Mouse (Mus musculus): ENCODE data around the gene BC004004. TPM values are rescaled to one million over a fixed set of nuclear protein-coding genes. Genes with fewer than 3 reads are reported as not detected.
A peak's percentile ranks its signal among the peaks of the same experiment; 100 is the strongest.
"Not testable (repeated sequence)": the region's sequence is repeated elsewhere in the genome, so short reads cannot be mapped to it uniquely, and the experiment has no call there.

BC004004 gene
- total RNA-seq, 1 experiment from 2014 or later = 77.2 TPM

GRCm38 (mm10) chr17:29305871-29306270, 37.3 kb downstream of the BC004004 start:
- ATAC-seq (replicated peaks in 1 of 2; ENCODE audit: insufficient read depth in 1 of 2, low FRiP score in 2 of 2, low TSS enrichment in 1 of 2, low read depth in 1 of 2, poor library complexity in 2 of 2, severe bottlenecking in 2 of 2) = peak in 1 of 2 experiments; percentile 25; a peak in 1 of 4 replicates

DNA sequence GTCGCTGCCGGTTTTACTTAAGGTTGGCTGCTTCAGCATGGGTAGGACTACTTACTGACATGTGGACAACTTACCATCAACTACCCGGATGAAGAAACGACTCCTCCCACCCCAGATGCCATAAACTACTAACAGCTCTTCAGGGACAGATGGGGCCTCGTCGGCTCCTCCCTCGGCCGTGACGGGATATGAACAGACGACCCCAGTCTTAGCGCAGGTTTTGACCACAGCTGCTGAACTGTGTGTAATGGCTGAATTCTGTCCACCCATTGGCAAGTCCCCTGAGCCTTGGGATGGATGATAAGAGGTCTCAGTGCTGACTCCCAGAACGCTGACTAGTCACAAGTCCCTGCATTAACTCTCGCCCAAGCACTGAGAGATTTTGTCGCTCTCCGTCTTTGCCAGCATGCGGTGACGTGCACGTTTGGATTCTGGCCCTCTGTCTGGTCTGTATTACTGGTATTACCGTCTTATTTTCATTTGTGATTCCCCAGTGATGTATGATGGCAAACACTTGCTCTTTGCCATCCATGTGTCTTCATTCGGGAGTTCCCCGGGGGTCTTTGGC, 41.6 kb downstream of the BC004004 start:
- ATAC-seq (replicated peaks in 1 of 2; ENCODE audit: insufficient read depth in 1 of 2, low FRiP score in 2 of 2, low TSS enrichment in 1 of 2, low read depth in 1 of 2, poor library complexity in 2 of 2, severe bottlenecking in 2 of 2) = no peak

- ATAC-seq (replicated peaks in 1 of 2; ENCODE audit: insufficient read depth in 1 of 2, low FRiP score in 2 of 2, low TSS enrichment in 1 of 2, low read depth in 1 of 2, poor library complexity in 2 of 2, severe bottlenecking in 2 of 2) = no peak
These were observed 43.0 kb downstream of the BC004004 start for GRCm38 (mm10) chr17:29311602-29312001.

DNA sequence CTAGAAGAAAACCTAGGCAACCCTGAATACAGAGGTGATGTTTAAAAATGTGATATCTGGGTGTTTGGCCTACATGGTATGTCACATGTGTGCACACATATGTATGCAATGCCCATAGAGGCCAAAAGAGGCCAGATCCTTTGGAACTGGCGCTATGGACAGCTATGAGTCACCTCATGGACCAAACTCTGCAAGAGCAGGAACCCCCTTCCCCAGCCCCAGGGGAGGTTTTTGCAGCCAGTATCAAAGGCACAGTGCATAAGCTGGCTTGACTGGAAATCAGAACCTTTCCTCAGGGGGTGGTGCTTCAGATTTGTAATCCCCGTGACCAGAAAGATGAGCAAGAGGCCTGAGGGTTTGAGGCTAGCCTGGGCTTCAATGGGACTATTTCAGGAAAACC, 43.5 kb downstream of the BC004004 start:
- ATAC-seq (replicated peaks in 1 of 2; ENCODE audit: insufficient read depth in 1 of 2, low FRiP score in 2 of 2, low TSS enrichment in 1 of 2, low read depth in 1 of 2, poor library complexity in 2 of 2, severe bottlenecking in 2 of 2) = no peak

DNA sequence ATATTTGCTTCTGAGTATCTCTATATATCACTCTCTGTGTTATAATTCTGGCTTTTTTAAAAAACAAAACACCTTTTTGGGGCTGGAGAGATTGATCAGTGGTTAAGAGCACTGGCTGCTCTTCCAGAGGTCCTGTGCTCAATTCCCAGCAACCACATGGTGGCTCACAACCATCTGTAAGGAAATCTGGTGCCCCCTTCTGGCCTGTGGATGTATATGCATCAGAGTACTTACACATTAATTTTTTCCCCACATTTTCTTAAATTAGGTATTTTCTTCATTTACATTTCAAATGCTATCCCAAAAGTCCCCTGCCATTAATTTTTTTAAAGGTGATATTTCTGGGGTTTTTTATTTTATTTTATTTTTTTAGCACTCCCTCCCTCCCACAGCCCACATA, 44.7 kb downstream of the BC004004 start:
- ATAC-seq (replicated peaks in 1 of 2; ENCODE audit: insufficient read depth in 1 of 2, low FRiP score in 2 of 2, low TSS enrichment in 1 of 2, low read depth in 1 of 2, poor library complexity in 2 of 2, severe bottlenecking in 2 of 2) = no peak

DNA sequence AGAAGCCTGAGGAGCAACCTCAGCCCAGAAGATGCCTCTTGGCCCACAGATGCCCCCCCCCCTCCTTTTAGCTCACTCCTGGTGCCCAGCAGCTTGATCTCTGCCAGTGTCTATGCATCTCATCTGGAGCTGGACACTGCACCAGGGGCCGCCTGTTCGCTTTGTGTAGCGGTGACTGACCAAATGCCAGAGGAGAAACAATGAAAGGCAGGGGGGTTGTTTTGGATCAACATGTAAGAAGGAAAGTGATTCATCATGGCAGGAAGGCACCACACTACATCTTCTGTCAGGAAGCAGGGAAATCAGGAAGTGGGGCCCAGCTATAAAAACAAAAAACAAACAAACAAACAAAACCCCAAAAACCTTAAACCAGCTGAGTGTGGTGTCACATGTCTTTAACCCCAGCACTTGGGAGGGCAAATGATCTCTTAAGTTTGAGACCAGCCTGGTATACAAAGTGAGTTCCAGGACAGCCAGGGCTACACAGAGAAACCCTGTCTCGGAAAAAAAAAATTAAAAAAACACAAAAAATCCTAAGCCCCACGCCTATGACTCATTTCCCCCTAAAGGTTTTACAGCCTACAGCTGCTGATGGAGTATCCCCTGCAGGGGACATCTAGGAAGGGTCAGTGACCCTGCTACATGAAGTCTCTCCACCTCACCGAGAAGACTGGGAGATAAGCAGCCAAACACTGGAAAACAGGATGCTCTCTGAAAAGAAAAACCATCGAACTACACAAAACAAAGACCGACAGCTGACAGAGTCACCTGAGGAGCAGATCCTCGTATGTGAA, 47.3 kb downstream of the BC004004 start:
- no peak for ATAC-seq (replicated peaks in 1 of 2; ENCODE audit: insufficient read depth in 1 of 2, low FRiP score in 2 of 2, low TSS enrichment in 1 of 2, low read depth in 1 of 2, poor library complexity in 2 of 2, severe bottlenecking in 2 of 2)

- ATAC-seq (replicated peaks in 1 of 2; ENCODE audit: insufficient read depth in 1 of 2, low FRiP score in 2 of 2, low TSS enrichment in 1 of 2, low read depth in 1 of 2, poor library complexity in 2 of 2, severe bottlenecking in 2 of 2) = no peak
These were observed 48.3 kb downstream of the BC004004 start for GRCm38 (mm10) chr17:29316891-29317290.

- not testable (repeated sequence) for ATAC-seq (replicated peaks in 1 of 2; ENCODE audit: insufficient read depth in 1 of 2, low FRiP score in 2 of 2, low TSS enrichment in 1 of 2, low read depth in 1 of 2, poor library complexity in 2 of 2, severe bottlenecking in 2 of 2)
These were observed 48.8 kb downstream of the BC004004 start, which contains the start of gene Pi16 for GRCm38 (mm10) chr17:29317380-29317779. Gene Pi16 (plus strand): TSS chr17:29317680.

GRCm38 (mm10) chr17:29318731-29319250, 50.2 kb downstream of the BC004004 start:
- ATAC-seq (replicated peaks in 1 of 2; ENCODE audit: insufficient read depth in 1 of 2, low FRiP score in 2 of 2, low TSS enrichment in 1 of 2, low read depth in 1 of 2, poor library complexity in 2 of 2, severe bottlenecking in 2 of 2) = peak; percentile 65 to 84

- no peak for ATAC-seq (replicated peaks in 1 of 2; ENCODE audit: insufficient read depth in 1 of 2, low FRiP score in 2 of 2, low TSS enrichment in 1 of 2, low read depth in 1 of 2, poor library complexity in 2 of 2, severe bottlenecking in 2 of 2)
These were observed 50.9 kb downstream of the BC004004 start for GRCm38 (mm10) chr17:29319476-29319875.

- peak in 1 of 2 experiments; percentile 39; a peak in 1 of 4 replicates for ATAC-seq (replicated peaks in 1 of 2; ENCODE audit: insufficient read depth in 1 of 2, low FRiP score in 2 of 2, low TSS enrichment in 1 of 2, low read depth in 1 of 2, poor library complexity in 2 of 2, severe bottlenecking in 2 of 2)
These were observed 51.5 kb downstream of the BC004004 start for GRCm38 (mm10) chr17:29319881-29320639.

DNA sequence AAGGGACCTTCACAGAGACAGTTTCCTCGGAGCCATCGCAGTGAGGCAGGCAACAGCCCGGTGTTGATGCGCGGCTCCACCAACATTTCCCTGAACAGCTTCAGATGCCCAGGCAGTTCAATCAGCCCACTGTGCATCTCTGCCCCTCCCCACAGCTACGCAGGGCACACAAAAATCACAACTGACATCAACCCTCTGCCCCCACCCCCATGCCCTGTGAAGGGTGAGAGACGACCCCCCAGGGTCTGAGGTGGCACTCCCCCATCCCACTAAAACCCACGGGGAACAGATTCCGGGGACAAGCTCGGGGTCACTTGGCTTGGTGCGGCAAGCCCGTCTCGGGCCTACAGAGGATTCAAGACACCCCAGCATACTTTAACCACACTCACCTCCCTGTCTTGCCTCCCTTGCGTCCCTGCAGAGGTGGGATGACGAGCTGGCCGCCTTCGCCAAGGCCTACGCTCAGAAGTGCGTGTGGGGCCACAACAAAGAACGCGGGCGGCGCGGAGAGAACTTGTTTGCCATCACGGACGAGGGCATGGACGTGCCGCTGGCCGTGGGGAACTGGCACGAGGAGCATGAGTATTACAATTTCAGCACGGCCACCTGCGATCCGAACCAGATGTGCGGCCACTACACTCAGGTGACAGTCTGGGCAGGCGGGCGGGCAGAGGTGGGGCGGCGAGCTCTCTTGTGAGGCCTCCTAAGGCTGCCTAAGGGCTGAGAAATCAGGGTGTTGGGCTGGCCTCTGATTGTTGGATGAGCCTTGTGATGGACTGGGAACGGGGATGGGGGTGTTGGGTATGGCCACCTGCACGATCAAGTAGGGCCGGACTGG, 53.4 kb downstream of the BC004004 start:
- ATAC-seq (replicated peaks in 1 of 2; ENCODE audit: insufficient read depth in 1 of 2, low FRiP score in 2 of 2, low TSS enrichment in 1 of 2, low read depth in 1 of 2, poor library complexity in 2 of 2, severe bottlenecking in 2 of 2) = no peak

DNA sequence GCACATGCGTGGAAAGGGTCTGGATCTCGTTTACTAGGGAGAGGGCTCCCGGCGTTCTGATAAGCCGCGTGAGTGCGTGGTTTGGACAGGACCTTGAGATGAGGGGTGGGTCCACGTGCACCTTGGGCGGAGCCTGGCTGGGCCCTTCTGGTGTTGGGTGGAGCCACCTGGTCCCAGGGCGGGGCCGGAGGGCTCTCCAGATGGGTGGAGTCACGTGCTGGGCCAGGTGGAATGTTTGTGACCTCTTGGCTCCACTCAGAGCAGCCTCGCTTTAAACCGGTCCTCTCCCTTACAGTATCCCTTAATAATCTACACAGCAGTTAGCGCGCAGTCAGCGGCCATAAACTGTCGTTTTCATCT, 54.0 kb downstream of the BC004004 start:
- ATAC-seq (replicated peaks in 1 of 2; ENCODE audit: insufficient read depth in 1 of 2, low FRiP score in 2 of 2, low TSS enrichment in 1 of 2, low read depth in 1 of 2, poor library complexity in 2 of 2, severe bottlenecking in 2 of 2) = no peak

DNA sequence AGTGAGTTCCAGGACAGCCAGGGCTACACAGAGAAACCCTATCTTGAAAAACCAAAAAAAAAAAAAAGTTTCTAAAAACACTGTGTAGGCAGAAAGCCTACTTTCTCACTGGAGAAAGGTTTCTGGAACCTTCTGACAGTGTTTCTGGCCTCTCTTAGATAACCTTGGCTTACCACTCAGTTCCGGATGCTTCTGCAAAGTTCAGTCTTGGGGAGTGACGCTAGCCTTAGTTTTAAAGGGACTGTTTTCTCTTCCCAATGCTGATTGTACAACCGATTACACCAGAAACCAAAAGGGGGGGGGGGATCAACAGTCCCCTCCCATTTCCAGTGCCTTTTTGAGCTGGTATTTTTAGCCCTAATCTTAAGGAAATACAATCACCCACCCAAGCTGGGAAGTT, 55.0 kb downstream of the BC004004 start:
- ATAC-seq (replicated peaks in 1 of 2; ENCODE audit: insufficient read depth in 1 of 2, low FRiP score in 2 of 2, low TSS enrichment in 1 of 2, low read depth in 1 of 2, poor library complexity in 2 of 2, severe bottlenecking in 2 of 2) = no peak

DNA sequence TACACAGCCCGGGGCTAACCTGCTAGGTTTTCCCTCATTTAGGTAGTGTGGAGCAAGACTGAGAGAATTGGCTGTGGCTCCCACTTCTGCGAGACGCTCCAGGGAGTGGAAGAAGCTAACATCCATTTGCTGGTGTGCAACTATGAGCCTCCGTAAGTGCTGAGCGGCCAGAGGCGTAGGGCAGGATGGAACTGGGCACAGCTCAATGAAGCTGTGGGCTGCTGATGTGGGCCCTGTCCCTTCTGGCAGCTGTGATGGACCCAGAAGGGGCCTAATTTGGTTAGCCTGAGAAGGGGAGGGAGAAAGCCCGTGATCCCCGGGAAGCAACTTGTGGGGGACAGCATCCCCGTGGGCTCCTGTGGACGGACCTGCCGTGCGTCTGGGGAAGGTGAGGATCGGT, 57.2 kb downstream of the BC004004 start:
- no peak for ATAC-seq (replicated peaks in 1 of 2; ENCODE audit: insufficient read depth in 1 of 2, low FRiP score in 2 of 2, low TSS enrichment in 1 of 2, low read depth in 1 of 2, poor library complexity in 2 of 2, severe bottlenecking in 2 of 2)

DNA sequence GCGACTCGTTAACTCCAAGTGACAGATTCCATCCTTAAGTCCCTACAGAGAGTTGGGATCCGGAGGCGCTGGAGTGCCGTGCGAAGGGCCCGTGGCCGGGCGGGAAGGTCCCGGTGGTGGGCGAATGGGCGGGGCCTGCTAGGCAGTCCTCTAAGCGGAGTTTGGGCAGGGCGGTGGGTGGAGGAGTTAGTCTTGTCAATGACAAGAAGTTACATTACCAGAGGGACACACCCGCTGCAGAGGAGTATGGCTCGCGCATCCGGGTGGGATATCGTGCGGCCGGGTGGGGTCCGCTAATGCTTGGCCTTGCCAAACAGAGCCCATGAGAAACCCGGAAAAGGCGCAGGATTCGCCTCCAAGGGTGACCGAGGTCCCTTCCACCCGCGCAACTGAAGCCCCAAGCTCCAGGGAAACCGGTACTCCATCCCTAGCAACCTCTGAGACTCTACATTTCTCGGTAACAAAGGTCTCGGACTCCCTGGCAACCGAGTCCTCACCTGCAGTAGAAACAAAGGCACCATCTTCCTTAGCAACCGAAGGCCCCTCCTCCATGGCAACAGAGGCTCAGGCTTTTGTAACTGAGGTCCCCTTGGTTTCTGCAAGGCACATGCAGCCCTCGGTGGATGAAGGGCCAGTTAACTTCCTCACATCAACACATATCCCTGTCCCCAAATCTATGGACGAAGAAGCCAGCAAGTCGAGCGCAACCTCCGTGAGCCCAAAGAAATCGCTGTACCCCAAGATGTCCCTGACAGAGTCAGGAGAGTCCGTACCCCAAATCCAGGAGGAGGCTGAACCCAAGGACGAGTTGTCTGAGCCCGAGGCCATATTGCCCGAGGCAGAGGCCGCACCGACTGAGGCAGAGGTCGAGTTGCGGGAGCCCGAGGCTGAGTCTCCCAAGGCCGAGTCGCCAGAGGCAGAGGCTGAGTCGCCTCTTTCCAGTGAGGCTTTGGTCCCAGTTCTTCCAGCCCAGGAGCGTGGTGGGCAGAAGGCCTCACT, 58.2 kb downstream of the BC004004 start:
- ATAC-seq (replicated peaks in 1 of 2; ENCODE audit: insufficient read depth in 1 of 2, low FRiP score in 2 of 2, low TSS enrichment in 1 of 2, low read depth in 1 of 2, poor library complexity in 2 of 2, severe bottlenecking in 2 of 2) = 0 out of 4 replicates have a peak, but pooled peaks of 1 of the 2 experiments have one; percentile 23
